In genomic region chr8:124294900-124295299, GRCm38 (mm10) we compare ENCODE assay signal across 10 mouse cellular contexts.
DNase-seq lines count a peak whose midpoint lies in the region; ATAC-seq and TF ChIP-seq lines count a peak whose summit lies in the region.
"Had no signal": no experiment of that assay in that cellular context is flagged by ENCODE, and none has a peak within 500 bp of the region (broad histone marks: within the 10 kb centered on the region; RNA-seq: fewer than 3 reads in every experiment).

No protein-coding gene starts in this region.

- no peak for TF ChIP-seq CTCF in layer of hippocampus, adult 2 months (conservative IDR thresholded peaks at IDR 0.05)

- H3K9me3 ChIP-seq in forebrain, embryonic 13.5 days (replicated peaks) = no peaks in the 10 kb centered on the region
- no peaks in the 10 kb centered on the region for H3K9me3 ChIP-seq in forebrain, embryonic 16.5 days (ENCODE audit: control insufficient read depth, low read length)
- H3K9me3 ChIP-seq in embryonic facial prominence, embryonic 15.5 days (replicated peaks) = no peaks in the 10 kb centered on the region
- H3K9me3 ChIP-seq: intestine, embryonic 15.5 days had no signal

- H3K4me1 ChIP-seq in forebrain, embryonic 13.5 days = peaks cover 33% of the 10 kb centered on the region
- peaks cover 41% of the 10 kb centered on the region for H3K4me1 ChIP-seq in forebrain, embryonic 16.5 days (replicated peaks; ENCODE audit: control insufficient read depth, insufficient read depth, low read length)
- peaks cover 47% of the 10 kb centered on the region for H3K4me1 ChIP-seq in embryonic facial prominence, embryonic 15.5 days

- H3K27ac ChIP-seq in forebrain, embryonic 13.5 days = peak overlapping the region; percentile 6; the same call in 1 of the 2 replicates
- H3K27ac ChIP-seq in forebrain, embryonic 16.5 days (ENCODE audit: low read length) = no peak overlapping the region
- peak overlapping the region; percentile 73 for H3K27ac ChIP-seq in layer of hippocampus, adult 2 months
- no peak overlapping the region for H3K27ac ChIP-seq in embryonic facial prominence, embryonic 15.5 days (replicated peaks)
- H3K27ac ChIP-seq: intestine, embryonic 15.5 days had no signal

- no peak for DNase-seq in layer of hippocampus, adult 2 months (ENCODE audit: low spot score in 2 of 2)
- no peak for DNase-seq in layer of hippocampus, adult 8-10 months (ENCODE audit: low spot score in 2 of 2)
- DNase-seq in spleen, postnatal 14 days (ENCODE audit: low spot score in 2 of 2) = no peak
- DNase-seq in left cerebral cortex, adult 11 months (ENCODE audit: low spot score) = no peak
- DNase-seq: right cerebral cortex, adult 18-20 months had no signal

- peaks cover 26% of the 10 kb centered on the region for H3K36me3 ChIP-seq in forebrain, embryonic 13.5 days (ENCODE audit: poor library complexity, severe bottlenecking)
- no peaks in the 10 kb centered on the region for H3K36me3 ChIP-seq in forebrain, embryonic 16.5 days (ENCODE audit: control insufficient read depth, insufficient read depth)
- peaks cover 5% of the 10 kb centered on the region; the same call in 1 of the 2 replicates for H3K36me3 ChIP-seq in embryonic facial prominence, embryonic 15.5 days
- H3K36me3 ChIP-seq: intestine, embryonic 15.5 days had no signal

- H3K4me3 ChIP-seq in forebrain, embryonic 13.5 days = no peak overlapping the region
- H3K4me3 ChIP-seq in forebrain, embryonic 16.5 days (replicated peaks; ENCODE audit: low read length) = no peak overlapping the region
- no peak overlapping the region for H3K4me3 ChIP-seq in layer of hippocampus, adult 2 months
- H3K4me3 ChIP-seq in embryonic facial prominence, embryonic 15.5 days (replicated peaks) = no peak overlapping the region
- H3K4me3 ChIP-seq: intestine, embryonic 15.5 days had no signal

- WGBS in forebrain, embryonic 13.5 days = 88% methylated on average over 10 of the region's 10 CpGs
- 82% methylated on average over 10 of the region's 10 CpGs for WGBS in forebrain, embryonic 16.5 days
- 63% methylated on average over 10 of the region's 10 CpGs for WGBS in embryonic facial prominence, embryonic 15.5 days

- ATAC-seq in forebrain, embryonic 13.5 days = no peak
- no peak for ATAC-seq in forebrain, embryonic 16.5 days
- 0 out of 2 replicates have a peak, but pooled peaks have one; percentile 45 for ATAC-seq in embryonic facial prominence, embryonic 15.5 days (ENCODE audit: insufficient number of reproducible peaks, low FRiP score, low TSS enrichment, low read depth)
- ATAC-seq in megakaryocyte progenitor cell, adult 5-6 weeks (replicated peaks; ENCODE audit: poor library complexity) = peak; percentile 27; the same call in 1 of the 2 replicates
- ATAC-seq: intestine, embryonic 15.5 days had no signal

- H3K4me2 ChIP-seq in forebrain, embryonic 13.5 days = no peak overlapping the region
- H3K4me2 ChIP-seq in forebrain, embryonic 16.5 days (ENCODE audit: low read length) = no peak overlapping the region
- H3K4me2 ChIP-seq in embryonic facial prominence, embryonic 15.5 days (replicated peaks) = no peak overlapping the region
- H3K4me2 ChIP-seq: intestine, embryonic 15.5 days had no signal

- no peaks in the 10 kb centered on the region for H3K27me3 ChIP-seq in forebrain, embryonic 13.5 days
- no peaks in the 10 kb centered on the region for H3K27me3 ChIP-seq in forebrain, embryonic 16.5 days (replicated peaks; ENCODE audit: control insufficient read depth, insufficient read depth, low read length)
- no peaks in the 10 kb centered on the region for H3K27me3 ChIP-seq in embryonic facial prominence, embryonic 15.5 days
- H3K27me3 ChIP-seq: intestine, embryonic 15.5 days had no signal

- H3K9ac ChIP-seq in forebrain, embryonic 13.5 days = no peak overlapping the region
- no peak overlapping the region; the same call in 1 of the 2 replicates for H3K9ac ChIP-seq in forebrain, embryonic 16.5 days (replicated peaks; ENCODE audit: low read depth, low read length)
- no peak overlapping the region for H3K9ac ChIP-seq in embryonic facial prominence, embryonic 15.5 days
- H3K9ac ChIP-seq: intestine, embryonic 15.5 days had no signal

Comparison
In these comparisons a context has a peak if more than half of its experiments do, and no peak if none do; other contexts are left out.
1. H3K27ac ChIP-seq: peak in forebrain, embryonic 13.5 days (single experiment) and layer of hippocampus, adult 2 months (single experiment); none in forebrain, embryonic 16.5 days (single experiment) and embryonic facial prominence, embryonic 15.5 days (single experiment).
2. ATAC-seq: peak in embryonic facial prominence, embryonic 15.5 days (single experiment) and megakaryocyte progenitor cell, adult 5-6 weeks (single experiment); none in forebrain, embryonic 13.5 days (single experiment) and forebrain, embryonic 16.5 days (single experiment).